Mouse (Mus musculus) megakaryocyte, embryonic 14.5 days (primary cell): ENCODE data around the gene Dcun1d3.

Experiments used
- FLI1 ChIP-seq: IDR thresholded peaks from 2 replicates; pipeline ENCODE4 v1.6.1; 2012; ENCODE audit warnings: low read length, inconsistent platforms, mixed read lengths
- GATA1 ChIP-seq: IDR thresholded peaks from 3 replicates; pipeline ENCODE4 v1.6.1; 2012; ENCODE audit warnings: mixed read lengths, low read length, inconsistent platforms, borderline replicate concordance

GRCm38 (mm10) chr7:119906523-119907215, 10.6 kb upstream of the Dcun1d3 start:
- TF ChIP-seq GATA1 (no peak), FLI1 (no peak)
